ENCODE assay signal across 18 mouse cellular contexts in the genomic region with DNA sequence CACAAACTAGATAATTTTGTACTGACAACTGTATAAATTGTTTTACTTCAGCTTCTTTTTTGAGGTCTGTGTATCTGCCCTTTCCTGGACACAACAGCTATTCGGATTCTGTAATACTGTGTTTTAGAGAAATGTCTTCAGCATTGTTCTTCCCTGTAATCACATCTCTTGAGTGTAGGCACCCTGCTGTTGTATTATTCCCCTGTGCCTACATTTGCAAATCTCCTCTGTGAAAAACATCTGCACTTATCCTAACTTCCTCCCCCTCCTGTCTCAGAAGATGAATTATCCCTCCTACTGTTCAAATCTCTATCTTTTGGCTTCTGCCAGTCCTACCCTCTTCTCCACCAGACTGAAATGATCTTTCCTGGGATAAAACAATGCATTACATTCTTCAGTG. TPM values are rescaled to one million over a fixed set of nuclear protein-coding genes. Genes with fewer than 3 reads are reported as not detected.
A peak's percentile ranks its signal among the peaks of the same experiment; 100 is the strongest.
DNase-seq lines count a peak whose midpoint lies in the region.
"Had no signal": no experiment of that assay in that cellular context is flagged by ENCODE, and none has a peak within 500 bp of the region (broad histone marks: within the 10 kb centered on the region; RNA-seq: fewer than 3 reads in every experiment).

No protein-coding gene starts in this region.

- peak; percentile 18 for DNase-seq in left cerebral cortex, adult 11 months (ENCODE audit: low spot score)
- DNase-seq in left cerebral cortex, postnatal 10 days (ENCODE audit: extremely low spot score in 1 of 2, low spot score in 2 of 2): no peak
- peak; percentile 66 for DNase-seq in R1 (ENCODE audit: low read depth, low spot score)
- DNase-seq in brain, adult 2 months (ENCODE audit: low read depth, low spot score): peak; percentile 65
- DNase-seq in right cerebral cortex, postnatal 36 days (ENCODE audit: low spot score in 2 of 2): no peak
- no peak for DNase-seq in gastrocnemius, adult 8-10 months (ENCODE audit: low spot score in 2 of 2)
- DNase-seq in cerebellum, adult 18-20 months: no peak
- DNase-seq: adrenal gland, adult 2 months; adrenal gland, postnatal 10 days; adrenal gland, postnatal 25 days; B cell, adult 2 months; cerebellum, adult 11 months; cerebellum, adult 2 months; cerebellum, adult 9-10 months; cerebellum, postnatal 10 days; cerebellum, postnatal 25 days; forebrain, postnatal 0 days had no signal

- intact Hi-C loops in left cerebral cortex, postnatal 10 days (cut with DNase I): no loop called here

RNA-seq across cellular contexts. Expression of gene Stpg2, which starts 28.6 kb away (rescaled TPM):
- under 1 TPM in 1 of 2 experiments, not detected in 1; 0.16 TPM for total RNA-seq in left cerebral cortex, postnatal 10 days (2021)
- not detected for total RNA-seq in gastrocnemius, adult 8-10 months (2022)
- total RNA-seq: adrenal gland, adult 2 months; G1E had no signal

Comparison
In these comparisons a context has a peak if more than half of its experiments do, and no peak if none do; other contexts are left out.
1. DNase-seq: peak in left cerebral cortex, adult 11 months (single experiment), R1 (single experiment) and brain, adult 2 months (single experiment); none in left cerebral cortex, postnatal 10 days (0 of 2), right cerebral cortex, postnatal 36 days (0 of 2), gastrocnemius, adult 8-10 months (0 of 2) and cerebellum, adult 18-20 months (0 of 2).